Mouse (Mus musculus): ENCODE data around the gene Otor. TPM values are rescaled to one million over a fixed set of nuclear protein-coding genes. Genes with fewer than 3 reads are reported as not detected.

The Otor gene
- polyA plus RNA-seq, 1 experiment from 2014 or later, result 0.71 TPM

- H3K9ac ChIP-seq (ENCODE audit: low read depth, low read length), result peak overlapping the region; percentile 86
- no peaks in the 10 kb centered on the region for H3K27me3 ChIP-seq (replicated peaks; ENCODE audit: control insufficient read depth, insufficient read depth, low read length)
- peaks cover 13% of the 10 kb centered on the region; the same call in 1 of the 2 replicates for H3K36me3 ChIP-seq (ENCODE audit: control insufficient read depth, insufficient read depth, low read length)
- peak overlapping the region; percentile 91 for H3K4me3 ChIP-seq (ENCODE audit: low read depth, low read length)
- H3K4me1 ChIP-seq (replicated peaks; ENCODE audit: control insufficient read depth, insufficient read depth, low read length), result 0 out of 2 replicates have a peak, but pooled peaks cover 3% of the 10 kb centered on the region
- 51% methylated on average over 6 of the region's 6 CpGs for WGBS
- no peak overlapping the region for H3K27ac ChIP-seq (ENCODE audit: low read depth, low read length)
- ATAC-seq (replicated peaks; ENCODE audit: low FRiP score), result peak; percentile 12; the same call in 1 of the 2 replicates
- peak overlapping the region; percentile 69 for H3K4me2 ChIP-seq
- H3K9me3 ChIP-seq (ENCODE audit: control insufficient read depth, low read length), result no peaks in the 10 kb centered on the region
- DNase-seq (ENCODE audit: low spot score), result no peak
Observed at GRCm38 (mm10) chr2:143062432-143062811, 15.9 kb upstream of the Otor start.

- Histone ChIP-seq H3K9me3 (ENCODE audit: control insufficient read depth, low read length) (no peaks in the 10 kb centered on the region), H3K4me1 (replicated peaks; ENCODE audit: control insufficient read depth, insufficient read depth, low read length) (0 out of 2 replicates have a peak, but pooled peaks cover 3% of the 10 kb centered on the region), H3K27me3 (replicated peaks; ENCODE audit: control insufficient read depth, insufficient read depth, low read length) (no peaks in the 10 kb centered on the region), H3K9ac (ENCODE audit: low read depth, low read length) (peak within 1 kb of the TSS; percentile 86), H3K4me2 (peak within 1 kb of the TSS; percentile 77), H3K36me3 (ENCODE audit: control insufficient read depth, insufficient read depth, low read length) (peaks cover 13% of the 10 kb centered on the region; the same call in 1 of the 2 replicates), H3K27ac (ENCODE audit: low read depth, low read length) (no peak within 1 kb of the TSS; the same call in 1 of the 2 replicates), H3K4me3 (ENCODE audit: low read depth, low read length) (peak within 1 kb of the TSS; percentile 91)
- under 1% methylated on average over 55 of the region's 55 CpGs for WGBS
- peak; percentile 93 for ATAC-seq (replicated peaks; ENCODE audit: low FRiP score)
- peak; percentile 85 for DNase-seq (ENCODE audit: low spot score)
Observed at GRCm38 (mm10) chr2:143062812-143063792, 15.2 kb upstream of the Otor start, which contains the start of gene Snrpb2. Snrpb2 (plus strand) TSS chr2:143063039.

DNA sequence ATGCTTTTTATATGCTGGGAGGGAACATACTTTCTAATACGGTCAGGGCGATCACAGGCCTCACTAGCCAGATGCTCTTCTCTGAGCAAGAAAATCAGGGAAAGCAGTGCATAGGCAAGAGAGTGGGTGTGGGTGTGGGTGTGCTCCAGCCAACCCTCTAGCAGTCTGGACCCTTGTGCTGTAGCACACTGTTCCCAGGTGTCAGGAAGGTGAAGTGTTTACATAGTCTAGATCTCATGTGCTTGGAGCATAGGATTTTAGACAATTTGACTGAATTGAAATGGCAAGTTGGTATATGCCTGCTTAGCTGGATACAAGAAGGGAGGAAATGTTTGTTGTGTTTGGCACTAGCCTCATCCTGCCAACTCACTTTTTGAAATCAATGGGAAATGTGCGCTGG, 12.4 kb upstream of the Otor start:
- no peak overlapping the region for H3K27ac ChIP-seq (ENCODE audit: low read depth, low read length)
- no peak for DNase-seq (ENCODE audit: low spot score)

GRCm38 (mm10) chr2:143081693-143082092, 3.4 kb downstream of the Otor start:
- no peak for ATAC-seq (replicated peaks; ENCODE audit: low FRiP score)
- Histone ChIP-seq H3K27ac (ENCODE audit: low read depth, low read length) (peak overlapping the region; percentile 21; the same call in 1 of the 2 replicates), H3K4me1 (replicated peaks; ENCODE audit: control insufficient read depth, insufficient read depth, low read length) (no peaks in the 10 kb centered on the region), H3K9me3 (ENCODE audit: control insufficient read depth, low read length) (no peaks in the 10 kb centered on the region), H3K4me3 (ENCODE audit: low read depth, low read length) (no peak overlapping the region), H3K9ac (ENCODE audit: low read depth, low read length) (no peak overlapping the region), H3K36me3 (ENCODE audit: control insufficient read depth, insufficient read depth, low read length) (no peaks in the 10 kb centered on the region), H3K4me2 (no peak overlapping the region), H3K27me3 (replicated peaks; ENCODE audit: control insufficient read depth, insufficient read depth, low read length) (no peaks in the 10 kb centered on the region)
- DNase-seq (ENCODE audit: low spot score), result no peak
- WGBS, result 44% methylated on average over 3 of the region's 3 CpGs

More for the DNA sequence above, 12.4 kb upstream of the Otor start:
- Histone ChIP-seq H3K4me3 (ENCODE audit: low read depth, low read length) (no peak overlapping the region), H3K9ac (ENCODE audit: low read depth, low read length) (no peak overlapping the region), H3K27me3 (replicated peaks; ENCODE audit: control insufficient read depth, insufficient read depth, low read length) (no peaks in the 10 kb centered on the region), H3K4me2 (no peak overlapping the region), H3K36me3 (ENCODE audit: control insufficient read depth, insufficient read depth, low read length) (peaks cover 20% of the 10 kb centered on the region; the same call in 1 of the 2 replicates), H3K9me3 (ENCODE audit: control insufficient read depth, low read length) (no peaks in the 10 kb centered on the region), H3K4me1 (replicated peaks; ENCODE audit: control insufficient read depth, insufficient read depth, low read length) (0 out of 2 replicates have a peak, but pooled peaks cover 3% of the 10 kb centered on the region)
- no peak for ATAC-seq (replicated peaks; ENCODE audit: low FRiP score)
- WGBS, result 92% methylated on average over 3 of the region's 3 CpGs

- Histone ChIP-seq H3K27me3 (replicated peaks; ENCODE audit: control insufficient read depth, insufficient read depth, low read length) (no peaks in the 10 kb centered on the region), H3K27ac (ENCODE audit: low read depth, low read length) (no peak overlapping the region), H3K4me1 (replicated peaks; ENCODE audit: control insufficient read depth, insufficient read depth, low read length) (no peaks in the 10 kb centered on the region), H3K9ac (ENCODE audit: low read depth, low read length) (no peak overlapping the region), H3K9me3 (ENCODE audit: control insufficient read depth, low read length) (no peaks in the 10 kb centered on the region), H3K36me3 (ENCODE audit: control insufficient read depth, insufficient read depth, low read length) (no peaks in the 10 kb centered on the region), H3K4me2 (no peak overlapping the region), H3K4me3 (ENCODE audit: low read depth, low read length) (no peak overlapping the region)
- ATAC-seq (replicated peaks; ENCODE audit: low FRiP score), result no peak
- WGBS, result 66% methylated on average over 2 of the region's 2 CpGs
- no peak for DNase-seq (ENCODE audit: low spot score)
Observed at GRCm38 (mm10) chr2:143084852-143085397, 6.7 kb downstream of the Otor start.

- ATAC-seq (replicated peaks; ENCODE audit: low FRiP score) (no peak), DNase-seq (ENCODE audit: low spot score) (no peak)
- Histone ChIP-seq H3K9ac (ENCODE audit: low read depth, low read length) (no peak overlapping the region), H3K27ac (ENCODE audit: low read depth, low read length) (no peak overlapping the region), H3K9me3 (ENCODE audit: control insufficient read depth, low read length) (no peaks in the 10 kb centered on the region), H3K4me3 (ENCODE audit: low read depth, low read length) (no peak overlapping the region), H3K27me3 (replicated peaks; ENCODE audit: control insufficient read depth, insufficient read depth, low read length) (no peaks in the 10 kb centered on the region), H3K36me3 (ENCODE audit: control insufficient read depth, insufficient read depth, low read length) (no peaks in the 10 kb centered on the region), H3K4me2 (no peak overlapping the region), H3K4me1 (replicated peaks; ENCODE audit: control insufficient read depth, insufficient read depth, low read length) (no peaks in the 10 kb centered on the region)
- WGBS, result 79% methylated on average over 8 of the region's 8 CpGs
Observed at GRCm38 (mm10) chr2:143089866-143090265, 11.6 kb downstream of the Otor start.

- ATAC-seq (replicated peaks; ENCODE audit: low FRiP score), result 0 out of 2 replicates have a peak, but pooled peaks have one; percentile 53
- H3K27ac ChIP-seq (ENCODE audit: low read depth, low read length), result no peak overlapping the region
- no peaks in the 10 kb centered on the region for H3K36me3 ChIP-seq (ENCODE audit: control insufficient read depth, insufficient read depth, low read length)
- H3K4me1 ChIP-seq (replicated peaks; ENCODE audit: control insufficient read depth, insufficient read depth, low read length), result no peaks in the 10 kb centered on the region
- H3K4me3 ChIP-seq (ENCODE audit: low read depth, low read length), result no peak overlapping the region
- peak; percentile 39 for DNase-seq (ENCODE audit: low spot score)
- WGBS, result 41% methylated on average over 6 of the region's 6 CpGs
- H3K4me2 ChIP-seq, result no peak overlapping the region
- H3K9ac ChIP-seq (ENCODE audit: low read depth, low read length), result no peak overlapping the region
- no peaks in the 10 kb centered on the region for H3K27me3 ChIP-seq (replicated peaks; ENCODE audit: control insufficient read depth, insufficient read depth, low read length)
- no peaks in the 10 kb centered on the region for H3K9me3 ChIP-seq (ENCODE audit: control insufficient read depth, low read length)
Observed at GRCm38 (mm10) chr2:143093726-143094125, 15.5 kb downstream of the Otor start.

DNA sequence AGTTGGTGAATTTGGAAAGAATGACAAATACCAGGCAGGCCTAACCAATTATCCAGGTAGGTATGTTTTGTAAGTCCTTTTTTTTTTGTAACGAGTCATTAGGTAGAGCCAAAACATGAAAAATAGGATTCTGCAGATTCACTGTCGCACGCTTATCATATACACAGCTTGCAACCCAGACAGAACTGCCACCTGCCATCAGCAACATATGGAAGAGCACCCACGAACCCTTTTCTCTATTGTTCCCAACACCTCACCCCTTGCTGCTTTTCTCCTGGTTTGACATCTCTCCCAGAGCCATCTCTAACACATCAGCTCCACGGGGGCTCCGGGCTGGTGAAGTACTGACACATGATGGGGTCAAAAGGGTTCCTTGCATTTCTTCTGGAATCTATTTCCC, 16.5 kb downstream of the Otor start:
- WGBS, result 61% methylated on average over 6 of the region's 6 CpGs
- H3K9ac ChIP-seq (ENCODE audit: low read depth, low read length), result no peak overlapping the region
- no peaks in the 10 kb centered on the region for H3K4me1 ChIP-seq (replicated peaks; ENCODE audit: control insufficient read depth, insufficient read depth, low read length)
- H3K27me3 ChIP-seq (replicated peaks; ENCODE audit: control insufficient read depth, insufficient read depth, low read length), result no peaks in the 10 kb centered on the region
- H3K36me3 ChIP-seq (ENCODE audit: control insufficient read depth, insufficient read depth, low read length), result no peaks in the 10 kb centered on the region
- H3K9me3 ChIP-seq (ENCODE audit: control insufficient read depth, low read length), result no peaks in the 10 kb centered on the region
- DNase-seq (ENCODE audit: low spot score), result no peak
- H3K4me2 ChIP-seq, result no peak overlapping the region
- ATAC-seq (replicated peaks; ENCODE audit: low FRiP score), result no peak
- H3K27ac ChIP-seq (ENCODE audit: low read depth, low read length), result no peak overlapping the region
- no peak overlapping the region for H3K4me3 ChIP-seq (ENCODE audit: low read depth, low read length)

All from liver, embryonic 11.5 days (tissue).